Mouse (Mus musculus): ENCODE measurements around the gene Mre11a. TPM values are rescaled to one million over a fixed set of nuclear protein-coding genes. Genes with fewer than 3 reads are reported as not detected.
A peak's percentile ranks its signal among the peaks of the same experiment; 100 is the strongest.

The Mre11a gene
- 10 to 100 TPM in 1 of 2 experiments, 1 to 10 TPM in 1; 9.2 to 12.7 TPM for total RNA-seq (2021)
- long read RNA-seq, experiment 1, partial matches to known transcripts: 2 of 9 reads
- long read RNA-seq, experiment 1, other reads (novel, unspliced or antisense): 3 of 9 reads
- long read RNA-seq, experiment 2, partial matches to known transcripts: 1 of 6 reads
- long read RNA-seq, experiment 2, other reads (novel, unspliced or antisense): 4 of 6 reads

GRCm38 (mm10) chr9:14784039-14785002 is at the start of gene Mre11a, which contains the start of gene Ankrd49:
Mre11a (plus strand) TSS chr9:14784654.
Ankrd49 (minus strand) TSS chr9:14784856.
- DNase-seq (ENCODE audit: low spot score): peak; percentile 96

DNA sequence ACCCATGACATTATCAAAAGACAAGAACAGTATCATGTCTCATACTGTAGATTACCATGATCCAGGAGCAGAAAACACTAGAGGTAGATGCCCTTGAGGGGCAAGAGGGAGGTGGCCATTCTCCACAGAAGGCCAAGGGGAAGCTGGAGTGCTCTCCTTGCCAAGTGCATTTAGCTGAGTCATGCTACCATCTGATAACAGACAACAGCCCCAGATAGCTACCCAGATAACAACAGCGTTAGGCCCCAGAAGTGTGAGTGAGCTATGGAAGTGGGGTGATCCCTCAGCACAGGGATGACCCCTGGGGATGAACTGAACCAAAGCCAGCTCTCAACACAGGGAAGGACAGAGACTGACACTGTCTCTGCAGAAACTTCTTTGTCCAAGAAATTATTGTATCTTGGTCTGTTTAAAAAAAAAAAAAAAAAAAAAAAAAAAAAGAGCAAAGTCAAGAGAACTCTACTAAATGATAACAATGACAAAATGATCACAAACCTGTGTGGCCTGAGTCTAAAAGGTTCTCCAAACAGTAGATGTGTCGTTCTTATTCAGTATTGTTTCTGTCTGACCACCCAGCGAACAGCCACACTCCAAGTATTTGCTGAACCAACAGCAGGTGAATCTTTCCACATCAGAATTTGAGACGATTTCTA is 44.8 kb upstream of the Mre11a start:
- no peak for DNase-seq (ENCODE audit: low spot score)

DNA sequence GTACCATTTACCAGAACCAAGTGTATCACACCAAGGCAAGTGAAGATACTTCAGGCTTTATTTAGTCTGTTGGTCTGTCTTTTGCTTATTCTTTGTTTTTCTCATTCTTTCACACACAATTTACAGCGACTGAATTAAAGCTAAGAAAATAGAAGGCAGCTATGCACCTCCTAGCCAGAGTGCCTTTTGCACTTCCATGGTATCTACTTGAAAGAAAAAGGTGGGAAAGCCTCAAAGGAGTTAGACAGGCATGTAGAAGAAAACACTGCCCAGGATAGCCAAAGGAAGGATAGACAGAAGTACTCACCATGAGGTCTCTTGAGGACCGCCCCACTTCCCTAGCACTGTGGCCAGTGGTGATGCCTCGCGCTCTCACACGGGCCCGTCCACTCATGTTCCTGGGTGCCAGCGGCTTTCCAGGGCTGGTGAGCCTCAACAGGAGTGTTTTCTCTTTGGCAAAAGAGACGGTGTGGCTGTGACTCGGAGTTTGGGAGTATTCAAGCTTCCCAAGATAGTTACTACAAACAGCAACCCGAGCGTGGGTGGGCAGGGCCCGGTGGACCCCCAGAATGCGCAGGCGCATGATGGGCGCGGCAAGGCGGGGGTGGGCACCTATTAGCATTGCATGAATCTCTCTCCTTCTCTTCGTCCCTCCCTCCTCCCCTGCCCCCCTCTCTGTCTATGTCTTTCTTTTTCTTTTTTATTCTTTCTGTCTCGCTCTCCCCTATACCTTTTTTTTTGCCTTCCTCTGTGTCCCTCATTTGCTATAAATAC is 44.1 kb upstream of the Mre11a start, which contains the start of gene Piwil4:
Piwil4 (minus strand) TSS at position 583 of the 774 bp plus-strand sequence.
- no peak for DNase-seq (ENCODE audit: low spot score)

DNA sequence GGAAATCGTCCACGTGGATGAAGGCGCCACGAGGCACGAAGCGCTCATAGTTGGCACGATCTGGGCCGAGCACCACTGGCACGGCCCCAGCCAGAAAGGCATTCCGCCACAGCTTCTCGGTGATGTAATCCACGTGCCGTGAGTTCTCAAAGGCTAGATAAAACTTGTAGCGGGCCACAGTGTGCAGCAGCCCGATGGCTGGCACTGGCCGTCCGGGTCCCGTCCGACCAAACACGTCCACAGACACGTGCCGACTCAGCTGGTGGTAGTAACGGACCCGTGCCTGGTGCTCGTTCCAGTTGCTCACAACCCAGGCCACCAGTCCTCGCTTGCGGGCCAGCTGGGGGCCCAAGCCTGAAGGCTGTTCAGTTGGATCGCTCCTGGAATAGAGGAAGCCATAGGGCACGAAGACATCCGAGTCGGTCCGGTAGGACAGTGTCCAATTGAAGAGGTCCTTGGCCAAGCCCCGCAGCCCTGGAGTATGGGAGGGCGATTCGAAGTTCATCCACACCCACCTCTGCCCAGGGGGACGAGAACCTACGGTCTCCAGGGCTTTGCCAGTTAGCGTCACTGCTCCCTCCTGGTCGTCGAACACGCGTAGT is 33.5 kb upstream of the Mre11a start:
- no peak for DNase-seq (ENCODE audit: low spot score)

- no peak for DNase-seq (ENCODE audit: low spot score)
These were observed 32.9 kb upstream of the Mre11a start for GRCm38 (mm10) chr9:14751503-14752000.

DNA sequence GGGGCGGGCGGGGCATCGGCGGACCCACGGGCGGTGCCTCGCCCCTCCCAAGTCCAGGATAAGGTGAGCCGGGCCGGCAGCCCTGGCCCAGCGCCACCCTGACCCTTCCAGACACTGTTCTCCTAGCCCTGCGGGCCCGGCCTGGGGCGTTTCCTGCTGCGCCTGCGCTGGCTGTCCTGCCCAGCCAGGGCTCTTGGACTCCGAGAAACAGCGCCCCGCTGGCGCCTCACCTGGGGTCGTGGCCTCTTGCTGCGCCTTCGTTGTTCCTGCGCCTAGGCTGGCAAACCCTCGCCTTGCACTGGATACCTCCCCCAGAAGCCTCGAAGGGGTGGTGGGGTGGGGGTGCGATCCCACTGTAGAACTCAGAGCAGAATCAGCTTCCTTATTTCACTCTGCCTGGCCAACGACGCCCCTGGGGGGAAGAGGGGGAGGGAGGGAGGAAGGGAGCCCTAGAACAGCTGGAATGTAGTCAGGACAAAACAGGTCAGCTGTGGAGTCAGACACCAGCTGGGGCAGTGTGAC is 32.4 kb upstream of the Mre11a start, which contains the start of gene Fut4:
Fut4 (minus strand) TSS at position 393 of the 522 bp plus-strand sequence.
- peak; percentile 21 for DNase-seq (ENCODE audit: low spot score)

- DNase-seq (ENCODE audit: low spot score): no peak
These were observed 30.5 kb upstream of the Mre11a start for GRCm38 (mm10) chr9:14753947-14754346.

GRCm38 (mm10) chr9:14754469-14754868 is 30.0 kb upstream of the Mre11a start:
- DNase-seq (ENCODE audit: low spot score): no peak

DNA sequence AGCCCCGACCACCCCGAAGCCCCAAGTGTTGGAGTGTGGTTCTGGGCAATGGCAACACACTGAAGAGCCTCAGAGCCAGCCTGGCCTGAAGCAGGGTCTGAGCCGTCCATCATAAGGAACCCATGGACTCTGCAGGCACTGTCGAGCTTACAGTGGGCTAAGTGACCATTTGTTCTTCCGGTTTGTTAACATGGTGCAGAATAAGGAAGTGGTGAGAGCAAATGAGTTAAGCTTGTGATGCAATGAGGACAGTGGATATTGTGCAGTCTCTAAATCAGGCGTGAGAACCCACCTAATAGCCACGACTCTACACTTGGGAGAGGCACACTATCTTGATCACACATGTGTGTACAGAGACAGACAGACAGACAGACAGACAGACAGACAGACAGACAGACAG is 25.9 kb upstream of the Mre11a start:
- DNase-seq (ENCODE audit: low spot score): no peak

DNA sequence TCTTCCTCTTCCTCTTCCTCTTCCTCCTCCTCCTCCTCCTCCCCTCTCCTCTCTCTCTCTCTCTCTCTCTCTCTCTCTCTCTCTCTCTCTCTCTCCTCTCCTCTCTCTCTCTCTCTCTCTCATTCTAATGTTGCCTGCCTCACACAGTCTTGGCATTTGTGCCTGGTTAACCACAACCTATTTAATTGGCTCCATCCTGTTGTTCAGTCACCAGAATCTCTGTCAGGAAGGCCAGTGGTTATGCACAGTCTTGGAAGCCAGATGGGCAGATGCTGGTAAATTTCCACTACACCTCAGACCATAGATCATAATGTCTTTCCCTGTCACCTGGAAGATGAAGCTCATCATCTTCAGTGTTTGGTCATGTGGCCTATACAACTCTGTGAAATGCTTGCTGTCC is 25.2 kb upstream of the Mre11a start:
- DNase-seq (ENCODE audit: low spot score): no peak

DNA sequence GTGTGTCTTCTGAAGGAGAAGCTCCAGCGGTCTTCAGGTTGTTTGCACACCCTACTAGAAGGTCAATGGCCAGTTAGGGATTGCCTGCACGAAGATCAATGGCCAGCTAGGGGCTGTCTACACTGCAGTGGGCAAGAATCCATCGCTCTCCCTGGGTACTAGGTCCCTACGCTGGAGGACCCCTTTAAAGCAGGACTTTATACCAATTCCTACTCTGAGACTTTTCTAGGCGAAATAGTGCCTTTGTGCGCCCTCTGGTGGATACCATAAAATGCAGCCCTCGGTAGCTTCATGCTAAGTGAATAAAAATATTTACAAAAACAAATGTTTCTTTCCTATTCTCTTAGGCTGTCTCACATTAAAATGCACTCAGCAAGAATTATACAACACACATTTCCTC is 19.7 kb upstream of the Mre11a start:
- peak; percentile 36 for DNase-seq (ENCODE audit: low spot score)

- DNase-seq (ENCODE audit: low spot score): no peak
These were observed 14.6 kb upstream of the Mre11a start for GRCm38 (mm10) chr9:14769811-14770210.

DNA sequence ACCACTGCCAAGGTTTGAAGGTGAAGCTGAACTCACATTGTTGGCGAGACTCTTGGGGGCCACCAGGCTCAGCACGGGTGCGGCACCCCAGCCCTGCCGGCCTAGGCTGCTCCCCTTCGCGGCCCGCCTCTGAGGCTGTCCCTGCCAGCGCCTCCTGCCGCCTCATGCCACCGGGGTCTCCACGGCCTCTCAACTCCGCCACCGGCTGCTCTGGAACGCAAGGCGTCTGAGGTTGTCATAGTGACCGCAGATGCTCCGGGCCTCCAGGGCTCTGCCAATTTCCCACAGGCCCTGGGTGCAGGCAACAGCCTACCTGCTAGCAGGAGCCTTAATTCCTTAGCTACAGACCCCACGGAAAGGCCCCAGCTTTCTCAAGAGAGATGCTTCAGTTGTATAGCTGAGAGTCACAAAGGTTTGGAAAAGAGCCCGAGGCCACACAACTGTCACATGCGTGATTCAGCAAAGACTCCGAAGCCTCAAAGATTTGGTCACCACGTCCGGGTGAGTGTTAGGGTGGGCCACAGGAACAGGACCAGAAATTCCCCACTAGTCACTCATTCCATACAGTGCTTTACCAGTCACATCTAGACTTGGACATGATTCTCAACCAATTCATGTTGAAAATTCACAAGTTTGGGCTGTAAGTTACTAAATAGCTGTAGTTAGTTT is 13.5 kb upstream of the Mre11a start, which contains the start of gene 1700012B09Rik:
1700012B09Rik (minus strand) TSS at position 228 of the 669 bp plus-strand sequence.
- DNase-seq (ENCODE audit: low spot score): no peak

DNA sequence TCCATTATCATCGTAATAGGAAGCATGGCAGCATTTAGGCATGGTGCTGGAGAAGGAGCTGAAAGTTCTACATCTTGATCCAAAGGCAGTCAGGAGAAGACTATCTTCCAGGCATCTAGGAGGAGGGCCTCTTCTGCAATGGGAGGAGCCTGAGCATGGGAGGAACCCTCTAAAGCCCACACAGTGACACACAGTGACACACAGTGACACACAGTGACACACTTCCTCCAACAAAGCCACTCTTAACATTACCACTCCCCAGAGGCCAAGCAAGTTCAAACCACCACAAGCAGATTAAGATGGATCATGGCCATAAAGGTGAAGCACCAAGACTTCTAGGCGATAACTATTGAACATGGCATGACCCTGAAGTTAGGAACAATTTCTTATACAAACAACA is 12.4 kb upstream of the Mre11a start:
- no peak for DNase-seq (ENCODE audit: low spot score)

GRCm38 (mm10) chr9:14773813-14774212 is 10.6 kb upstream of the Mre11a start:
- DNase-seq (ENCODE audit: low spot score): no peak

DNA sequence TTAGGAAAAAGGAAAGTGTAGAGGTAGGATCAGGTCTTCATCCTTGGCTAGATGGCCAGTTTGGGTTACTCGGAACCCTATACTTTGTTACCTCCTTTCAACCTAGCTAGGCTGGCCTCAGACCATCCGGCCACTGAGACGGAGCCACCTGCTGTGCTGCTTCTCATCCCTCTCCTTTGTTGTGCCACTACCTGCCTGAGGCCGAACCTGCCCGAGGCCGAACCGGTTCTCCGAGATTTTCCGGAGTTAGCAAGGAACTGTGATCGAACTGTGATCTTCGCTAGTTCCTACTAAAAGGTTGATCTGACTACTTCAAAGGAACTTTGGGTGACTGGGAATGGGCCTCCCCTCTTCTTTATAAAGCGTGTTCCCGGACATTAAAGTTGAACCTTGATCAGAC is 6.1 kb upstream of the Mre11a start:
- no peak for DNase-seq (ENCODE audit: low spot score)

- no peak for DNase-seq (ENCODE audit: low spot score)
These were observed 2.9 kb downstream of the Mre11a start for GRCm38 (mm10) chr9:14787356-14787755.

GRCm38 (mm10) chr9:14805714-14806113 is 21.3 kb downstream of the Mre11a start:
- DNase-seq (ENCODE audit: low spot score): no peak

DNA sequence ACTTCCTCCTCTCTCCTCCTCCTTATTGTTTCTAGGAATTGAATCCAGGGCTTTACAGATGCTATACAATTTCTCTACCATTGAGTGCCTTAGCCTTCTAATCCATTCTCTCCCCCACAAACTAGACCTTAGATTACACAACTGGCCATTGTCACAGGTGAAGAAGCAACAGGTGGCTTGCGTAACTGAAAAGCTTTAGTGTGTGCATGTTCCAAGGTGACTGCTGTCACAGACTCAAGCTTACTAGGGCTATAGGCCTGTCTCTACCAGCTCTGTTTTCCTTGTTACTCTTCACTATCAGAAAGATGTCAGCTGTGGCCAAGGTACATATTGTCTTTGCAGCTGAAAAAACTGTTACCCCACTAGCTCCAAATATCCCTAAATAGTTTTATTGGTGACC is 22.3 kb downstream of the Mre11a start:
- no peak for DNase-seq (ENCODE audit: low spot score)

- no peak for DNase-seq (ENCODE audit: low spot score)
These were observed 25.7 kb downstream of the Mre11a start for GRCm38 (mm10) chr9:14810111-14810510.

Measured in gastrocnemius, adult 18-20 months (tissue).